In genomic region chr5:72224551-72224966, GRCm38 (mm10) we compare ENCODE assay signal across 11 mouse cellular contexts. TPM values are rescaled to one million over a fixed set of nuclear protein-coding genes. Genes with fewer than 3 reads are reported as not detected.
DNase-seq lines count a peak whose midpoint lies in the region; ATAC-seq and TF ChIP-seq lines count a peak whose summit lies in the region.
"Had no signal": no experiment of that assay in that cellular context is flagged by ENCODE, and none has a peak within 500 bp of the region (broad histone marks: within the 10 kb centered on the region; RNA-seq: fewer than 3 reads in every experiment).

No protein-coding gene starts in this region.

- ATAC-seq in liver, embryonic 11.5 days (replicated peaks; ENCODE audit: low FRiP score) = peak; percentile 29
- ATAC-seq in megakaryocyte, adult 5-6 weeks (ENCODE audit: poor library complexity, severe bottlenecking) = peak; percentile 16; the same call in 1 of the 2 replicates
- no peak for ATAC-seq in forebrain, embryonic 14.5 days
- ATAC-seq: forebrain, postnatal 0 days had no signal

- H3K4me1 ChIP-seq in bone marrow macrophage, adult 2 months (ENCODE audit: control insufficient read depth, insufficient read depth, low read length) = peaks cover 33% of the 10 kb centered on the region
- H3K4me1 ChIP-seq in liver, embryonic 11.5 days (replicated peaks; ENCODE audit: control insufficient read depth, insufficient read depth, low read length) = peaks cover 18% of the 10 kb centered on the region
- H3K4me1 ChIP-seq in forebrain, embryonic 14.5 days (ENCODE audit: control insufficient read depth, insufficient read depth, low read length) = no peaks in the 10 kb centered on the region

- 33% methylated on average over 6 of the region's 6 CpGs for WGBS in liver, embryonic 11.5 days
- 62% methylated on average over 6 of the region's 6 CpGs for WGBS in forebrain, embryonic 14.5 days

- H3K4me2 ChIP-seq in liver, embryonic 11.5 days = peak overlapping the region; percentile 65
- H3K4me2 ChIP-seq in forebrain, embryonic 14.5 days (ENCODE audit: low read length) = no peak overlapping the region

- H3K9me3 ChIP-seq in liver, embryonic 11.5 days (ENCODE audit: control insufficient read depth, low read length) = no peaks in the 10 kb centered on the region
- H3K9me3 ChIP-seq in forebrain, embryonic 14.5 days (replicated peaks; ENCODE audit: control insufficient read depth, low read length) = no peaks in the 10 kb centered on the region

- no peaks in the 10 kb centered on the region for H3K27me3 ChIP-seq in liver, embryonic 11.5 days (replicated peaks; ENCODE audit: control insufficient read depth, insufficient read depth, low read length)
- no peaks in the 10 kb centered on the region for H3K27me3 ChIP-seq in forebrain, embryonic 14.5 days (replicated peaks; ENCODE audit: control insufficient read depth, insufficient read depth, low read length)

- H3K4me3 ChIP-seq in bone marrow macrophage, adult 2 months (ENCODE audit: insufficient read depth, low read length) = no peak overlapping the region
- H3K4me3 ChIP-seq in liver, embryonic 11.5 days (ENCODE audit: low read depth, low read length) = 0 out of 2 replicates have a peak overlapping the region, but pooled peaks have one; percentile 5
- no peak overlapping the region for H3K4me3 ChIP-seq in forebrain, embryonic 14.5 days (ENCODE audit: low read depth, low read length)

- H3K9ac ChIP-seq in liver, embryonic 11.5 days (ENCODE audit: low read depth, low read length) = peak overlapping the region; percentile 3; the same call in 1 of the 2 replicates
- H3K9ac ChIP-seq in forebrain, embryonic 14.5 days (ENCODE audit: low read length) = no peak overlapping the region
- H3K9ac ChIP-seq: forebrain, postnatal 0 days had no signal

- H3K36me3 ChIP-seq in liver, embryonic 11.5 days (ENCODE audit: control insufficient read depth, insufficient read depth, low read length) = no peaks in the 10 kb centered on the region
- no peaks in the 10 kb centered on the region for H3K36me3 ChIP-seq in forebrain, embryonic 14.5 days (ENCODE audit: control insufficient read depth, insufficient read depth, low read length)

- H3K27ac ChIP-seq in bone marrow macrophage, adult 2 months (ENCODE audit: insufficient read depth, low read depth, low read length) = 0 out of 2 replicates have a peak overlapping the region, but pooled peaks have one; percentile 12
- peak overlapping the region; percentile 86 for H3K27ac ChIP-seq in liver, embryonic 11.5 days (ENCODE audit: low read depth, low read length)
- no peak overlapping the region for H3K27ac ChIP-seq in forebrain, embryonic 14.5 days (ENCODE audit: low read depth, low read length)

- no peak for TF ChIP-seq POLR2A in bone marrow macrophage, adult 2 months (IDR thresholded peaks at IDR 0.05; ENCODE audit: borderline replicate concordance, low read depth, low read length)

- no peak for TF ChIP-seq CTCF in bone marrow macrophage, adult 2 months (IDR thresholded peaks at IDR 0.05; ENCODE audit: low read depth, low read length)

- peak; percentile 47 to 49 for DNase-seq in heart, adult 18-20 months
- DNase-seq in heart, adult 8-10 months (ENCODE audit: low spot score) = no peak
- no peak for DNase-seq in liver, embryonic 11.5 days (ENCODE audit: low spot score)
- DNase-seq in left cerebral cortex, adult 8-10 months (ENCODE audit: low spot score in 2 of 2) = no peak
- no peak for DNase-seq in forebrain, embryonic 14.5 days (ENCODE audit: low spot score)
- DNase-seq in spleen, postnatal 10 days (ENCODE audit: low spot score in 2 of 2) = no peak
- DNase-seq: forebrain, postnatal 0 days; left cerebral cortex, postnatal 4 days; right cerebral cortex, postnatal 4 days had no signal

RNA-seq across cellular contexts. Expression of gene Commd8, which starts 56.6 kb away (rescaled TPM):
- total RNA-seq in heart, adult 18-20 months (2021) = 10 to 100 TPM; 40.0 to 44.0 TPM
- total RNA-seq in heart, adult 8-10 months (2022) = 10 to 100 TPM; 40.5 to 44.6 (median 42.2) TPM
- polyA plus RNA-seq in bone marrow macrophage, adult 2 months (2012; ENCODE audit: insufficient read depth, insufficient read length, missing spikeins) = 177 and 192 TPM in 2 replicates
- 125 and 127 TPM in 2 replicates for polyA plus RNA-seq in liver, embryonic 11.5 days (2014; fragmentation: Nextera tagmentation; extraction: Ambion mirVana)
- total RNA-seq in megakaryocyte, adult 5-6 weeks (2015) = 231 and 298 TPM in 2 replicates
- total RNA-seq in megakaryocyte, adult 5-6 weeks (2017) = 142 and 175 TPM in 2 replicates
- 10 to 100 TPM; 86.4 to 93.9 (median 92.0) TPM for total RNA-seq in left cerebral cortex, adult 8-10 months (2022)
- 161 and 178 TPM in 2 replicates for polyA plus RNA-seq in forebrain, embryonic 14.5 days (2014; fragmentation: Nextera tagmentation; extraction: Ambion mirVana)

Comparison
In these comparisons a context has a peak if more than half of its experiments do, and no peak if none do; other contexts are left out.
1. DNase-seq: peak in heart, adult 18-20 months (2 of 2); none in heart, adult 8-10 months (single experiment), liver, embryonic 11.5 days (single experiment), left cerebral cortex, adult 8-10 months (0 of 2), forebrain, embryonic 14.5 days (single experiment) and spleen, postnatal 10 days (0 of 2).